Mouse (Mus musculus) heart, adult 2 months (tissue): Measurements from ENCODE around the gene Phf7. TPM values are rescaled to one million over a fixed set of nuclear protein-coding genes. Genes with fewer than 3 reads are reported as not detected.

ENCODE experiments used
- DNase-seq, 2 experiments: peaks; one replicate each; pipeline ENCODE4 v3.0.0; 2021
- H3K27ac ChIP-seq: fragments of 200-600 bp; 2 replicates; pipeline ENCODE4 v1.8.1; 2022
- H3K27me3 ChIP-seq: fragments of 200-500 bp; 2 replicates; pipeline ENCODE4 v1.6.1; 2012; ENCODE audit warnings: mild to moderate bottlenecking, low read length, inconsistent platforms, mixed read lengths; ENCODE audit not compliant: control insufficient read depth, insufficient read depth
- H3K36me3 ChIP-seq: fragments of 200-500 bp; 2 replicates; pipeline ENCODE4 v1.6.1; 2012; ENCODE audit warnings: low read length, inconsistent platforms; ENCODE audit not compliant: control insufficient read depth, insufficient read depth
- H3K4me1 ChIP-seq: fragments of 200-500 bp; 2 replicates; pipeline ENCODE4 v1.6.1; 2011; ENCODE audit warnings: low read length; ENCODE audit not compliant: control insufficient read depth, insufficient read depth
- H3K4me3 ChIP-seq: fragments of 200-600 bp; 2 replicates; pipeline ENCODE4 v1.8.1; 2022
- H3K79me2 ChIP-seq: fragments of 200-500 bp; replicated peaks from 2 replicates; pipeline ENCODE4 v1.6.1; 2012; ENCODE audit warnings: mild to moderate bottlenecking, inconsistent platforms, low read length, moderate library complexity, mixed read lengths; ENCODE audit not compliant: control insufficient read depth, insufficient read depth
- H3K9ac ChIP-seq: fragments of 200-500 bp; 2 replicates; pipeline ENCODE4 v1.6.1; 2012; ENCODE audit warnings: low read depth, mild to moderate bottlenecking, control low read depth, inconsistent platforms, low read length, mixed read lengths
- CTCF ChIP-seq: fragments of 200-600 bp; IDR thresholded peaks from 2 replicates; pipeline ENCODE4 v1.8.1; 2022; ENCODE audit warnings: antibody characterized with exemption, mild to moderate bottlenecking, moderate library complexity
- EP300 ChIP-seq: fragments of 200-500 bp; IDR thresholded peaks from 2 replicates; pipeline ENCODE4 v1.6.1; 2011; ENCODE audit warnings: low read depth, low read length, control low read depth; ENCODE audit not compliant: insufficient read depth
- POLR2A ChIP-seq: fragments of 200-500 bp; IDR thresholded peaks from 2 replicates; pipeline ENCODE4 v1.6.1; 2011; ENCODE audit warnings: mild to moderate bottlenecking, low read depth, low read length, control low read depth; ENCODE audit not compliant: insufficient read depth
- WGBS: fragments of 180-500 bp; shearing (Covaris S2); methylation state at CpG from one replicate; pipeline ENCODE4 v1.1.7; 2018; 5-methylcytosine and 5-hydroxymethylcytosine counted together
- intact Hi-C: fragments of 180-260 bp; cut with DNase I; formaldehyde crosslinking; loops from one replicate; pipeline ENCODE4 v1.15.1; 2025
- polyA plus RNA-seq: library from polyadenylated mRNA; depleted of rRNA; stranded (reverse); fragments of >200 nt; gene quantifications from 2 replicates; pipeline ENCODE4 v1.2.3, GENCODE M21; 2012
- total RNA-seq, 2 experiments: library from RNA; stranded (reverse); gene quantifications; 2 replicates each; pipeline ENCODE4 v1.2.3; 2021

Gene Phf7
- total and polyA plus RNA-seq, 3 experiments: 2.9 to 3.6 (median 3.1) TPM

GRCm38 (mm10) chr14:31251626-31252025 lies 509 bp upstream of the Phf7 start:
- peaks cover 3% of the 10 kb centered on the region for H3K4me1 ChIP-seq
- peak overlapping the region; percentile 99 for H3K4me3 ChIP-seq
- no peaks in the 10 kb centered on the region; the same call in 1 of the 2 replicates for H3K36me3 ChIP-seq
- intact Hi-C loops: loop anchor here (2.0 to 5.0 kb wide), 3 partner anchors 35 to 119 kb away; partner anchors contain the start of genes Capn7, Nisch, Nt5dc2 and Sema3g
- under 1% methylated on average over 18 of the region's 18 CpGs for WGBS
- no peak for DNase-seq
- TF ChIP-seq CTCF: no peak
- TF ChIP-seq EP300: no peak
- TF ChIP-seq POLR2A: no peak
- no peaks in the 10 kb centered on the region for H3K27me3 ChIP-seq
- peak overlapping the region; percentile 90 for H3K27ac ChIP-seq
- peak overlapping the region; percentile 92 for H3K9ac ChIP-seq
- no peaks in the 10 kb centered on the region for H3K79me2 ChIP-seq

DNA sequence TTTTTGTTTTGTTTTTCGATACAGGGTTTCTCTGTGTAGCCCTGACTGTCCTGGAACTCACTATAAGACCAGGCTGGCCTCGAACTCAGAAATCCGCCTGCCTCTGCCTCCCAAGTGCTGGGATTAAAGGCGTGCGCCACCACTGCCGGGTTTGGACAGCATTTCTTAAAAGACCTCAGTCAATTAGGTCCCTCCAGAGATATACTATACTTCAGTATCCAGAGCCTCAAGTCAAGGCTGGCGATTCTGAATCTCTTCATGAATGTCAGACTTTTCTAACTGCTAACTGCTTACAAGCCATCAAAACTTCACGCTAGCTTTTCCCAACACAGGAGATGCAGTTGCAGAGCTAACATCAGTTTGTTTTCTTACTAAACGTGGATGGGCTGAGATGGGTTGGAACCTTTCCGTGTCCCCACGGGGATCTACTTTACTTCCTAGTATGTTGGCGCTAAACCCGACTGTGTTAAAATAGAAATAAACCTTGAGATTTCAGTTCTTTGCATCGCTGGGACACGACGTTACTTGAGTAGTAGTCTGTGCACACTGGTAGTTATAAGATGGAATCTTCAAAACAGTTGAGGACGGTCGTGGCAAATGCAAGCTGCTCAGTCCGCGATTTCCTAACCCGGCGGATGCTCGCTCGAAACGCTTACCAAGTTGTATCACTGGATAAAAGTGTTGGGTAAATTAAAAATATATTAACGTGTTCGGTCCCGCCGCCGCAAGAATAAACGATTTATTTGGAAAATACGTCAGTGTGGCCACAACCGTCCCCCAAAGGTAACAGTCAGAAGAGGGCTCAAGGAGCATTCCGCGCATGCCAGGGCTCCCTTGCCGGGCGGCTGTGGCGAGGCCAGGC lies 664 bp downstream of the Phf7 start:
- peaks cover 3% of the 10 kb centered on the region for H3K4me1 ChIP-seq
- H3K4me3 ChIP-seq: peak overlapping the region; percentile 99
- H3K79me2 ChIP-seq: no peaks in the 10 kb centered on the region
- TF ChIP-seq EP300 (no peak), POLR2A (no peak), CTCF (no peak)
- peak overlapping the region; percentile 90 for H3K27ac ChIP-seq
- H3K36me3 ChIP-seq: no peaks in the 10 kb centered on the region; the same call in 1 of the 2 replicates
- no peak for DNase-seq
- H3K27me3 ChIP-seq: no peaks in the 10 kb centered on the region
- peak overlapping the region; percentile 93 for H3K9ac ChIP-seq
- intact Hi-C loops: loop anchor here (2.0 to 5.0 kb wide), 3 partner anchors 34 to 118 kb away; partner anchors contain the start of genes Capn7, Nisch, Nt5dc2 and Sema3g
- 13% methylated on average over 38 of the region's 38 CpGs for WGBS

GRCm38 (mm10) chr14:31248396-31248795 lies 2.7 kb downstream of the Phf7 start:
- H3K4me1 ChIP-seq: peaks cover 3% of the 10 kb centered on the region
- WGBS: 95% methylated on average over 6 of the region's 6 CpGs
- DNase-seq: no peak
- no peak overlapping the region for H3K4me3 ChIP-seq
- H3K36me3 ChIP-seq: no peaks in the 10 kb centered on the region; the same call in 1 of the 2 replicates
- TF ChIP-seq CTCF (no peak), POLR2A (no peak), EP300 (no peak)
- intact Hi-C loops: no loop called here
- no peaks in the 10 kb centered on the region for H3K27me3 ChIP-seq
- no peaks in the 10 kb centered on the region for H3K79me2 ChIP-seq
- no peak overlapping the region for H3K9ac ChIP-seq
- H3K27ac ChIP-seq: no peak overlapping the region

DNA sequence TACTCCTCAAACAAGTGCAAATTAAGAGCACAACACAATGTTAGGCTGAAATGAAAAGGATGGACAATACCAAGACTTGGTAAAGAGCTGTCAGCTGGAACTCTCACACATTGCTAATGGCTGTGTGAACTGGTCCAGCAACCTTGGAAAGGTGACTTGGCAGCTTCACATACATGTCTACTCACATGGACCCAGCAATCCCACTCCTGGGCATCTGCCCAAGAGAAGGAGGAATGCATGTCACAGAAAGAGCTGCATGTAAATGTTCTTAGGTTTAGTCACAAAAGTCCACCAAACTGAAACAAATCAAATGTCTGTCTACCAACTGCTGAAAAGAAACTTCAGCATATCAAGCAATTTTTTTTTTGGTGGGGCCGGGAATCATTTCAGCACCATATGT lies 5.2 kb downstream of the Phf7 start:
- H3K36me3 ChIP-seq: no peaks in the 10 kb centered on the region
- H3K9ac ChIP-seq: no peak overlapping the region
- H3K4me1 ChIP-seq: no peaks in the 10 kb centered on the region; the same call in 1 of the 2 replicates
- intact Hi-C loops: no loop called here
- H3K4me3 ChIP-seq: no peak overlapping the region
- no peaks in the 10 kb centered on the region for H3K79me2 ChIP-seq
- no peak overlapping the region for H3K27ac ChIP-seq
- H3K27me3 ChIP-seq: no peaks in the 10 kb centered on the region
- 55% methylated on average over 1 of the region's 1 CpGs for WGBS
- TF ChIP-seq CTCF (no peak), POLR2A (no peak), EP300 (no peak)
- DNase-seq: no peak

- 73% methylated on average over 1 of the region's 1 CpGs for WGBS
- Histone ChIP-seq H3K9ac (no peak overlapping the region), H3K4me3 (no peak overlapping the region), H3K4me1 (no peaks in the 10 kb centered on the region), H3K27me3 (no peaks in the 10 kb centered on the region), H3K79me2 (no peaks in the 10 kb centered on the region), H3K27ac (no peak overlapping the region), H3K36me3 (no peaks in the 10 kb centered on the region)
- intact Hi-C loops: no loop called here
- TF ChIP-seq POLR2A (no peak), EP300 (no peak), CTCF (no peak)
- no peak for DNase-seq
Measured at GRCm38 (mm10) chr14:31244777-31245176, 6.3 kb downstream of the Phf7 start.

- no peak overlapping the region for H3K9ac ChIP-seq
- H3K79me2 ChIP-seq: no peaks in the 10 kb centered on the region
- H3K27ac ChIP-seq: no peak overlapping the region
- no peak overlapping the region for H3K4me3 ChIP-seq
- no peak for DNase-seq
- intact Hi-C loops: no loop called here
- 70% methylated on average over 3 of the region's 3 CpGs for WGBS
- H3K4me1 ChIP-seq: no peaks in the 10 kb centered on the region; the same call in 1 of the 2 replicates
- H3K27me3 ChIP-seq: no peaks in the 10 kb centered on the region
- no peaks in the 10 kb centered on the region for H3K36me3 ChIP-seq
- TF ChIP-seq CTCF (no peak), EP300 (no peak), POLR2A (no peak)
Measured at GRCm38 (mm10) chr14:31240528-31240927, 10.6 kb downstream of the Phf7 start.
